Comparison of ENCODE assay signal across 16 mouse cellular contexts in the genomic region with DNA sequence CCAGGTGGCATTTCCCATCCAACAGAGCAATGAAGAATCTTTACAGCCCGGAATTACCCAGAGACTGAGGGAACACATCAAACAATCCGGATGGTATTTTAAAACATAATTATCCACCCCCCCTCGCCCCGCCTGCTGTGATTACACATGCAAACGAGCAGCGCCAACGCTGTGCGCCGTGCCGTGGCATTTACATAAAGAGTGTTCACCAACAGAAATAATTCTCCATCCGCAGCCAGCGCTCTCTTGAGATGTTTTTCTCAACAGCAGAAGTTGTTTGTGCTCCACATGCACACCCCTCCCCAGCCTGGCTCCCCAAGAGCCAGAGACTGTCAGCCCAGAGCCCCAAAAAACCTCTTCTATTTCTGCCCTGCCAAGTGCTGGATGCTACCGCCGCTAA. TPM values are rescaled to one million over a fixed set of nuclear protein-coding genes. Genes with fewer than 3 reads are reported as not detected.
DNase-seq lines count a peak whose midpoint lies in the region; ATAC-seq and TF ChIP-seq lines count a peak whose summit lies in the region.
"Had no signal": no experiment of that assay in that cellular context is flagged by ENCODE, and none has a peak within 500 bp of the region (broad histone marks: within the 10 kb centered on the region; RNA-seq: fewer than 3 reads in every experiment).

No protein-coding gene starts in this region.

- H3K27ac ChIP-seq in CH12.LX (ENCODE audit: insufficient read depth, low read depth) = peak overlapping the region; percentile 60
- H3K27ac ChIP-seq in forebrain, embryonic 13.5 days = peak overlapping the region; percentile 67
- H3K27ac ChIP-seq in midbrain, postnatal 0 days (ENCODE audit: low read depth, low read length) = no peak overlapping the region
- no peak overlapping the region for H3K27ac ChIP-seq in cerebellum, adult 2 months (ENCODE audit: insufficient read depth, low read length)
- H3K27ac ChIP-seq: intestine, embryonic 15.5 days; limb, embryonic 13.5 days had no signal

- no peak for TF ChIP-seq RAD21 in CH12.LX (IDR thresholded peaks at IDR 0.05; ENCODE audit: low read depth, low read length)

- peak; percentile 65 for DNase-seq in CH12.LX (ENCODE audit: extremely low read depth)
- DNase-seq in layer of hippocampus, adult 8-10 months (ENCODE audit: low spot score in 2 of 2) = peak; percentile 63 to 76
- peak; percentile 32 for DNase-seq in midbrain, postnatal 0 days (ENCODE audit: low spot score)
- DNase-seq in kidney, adult 11 months = no peak
- no peak for DNase-seq in Muller cell, postnatal 12 days (ENCODE audit: inconsistent ontology term)
- DNase-seq in cerebellum, adult 2 months = no peak
- DNase-seq: adrenal gland, postnatal 10 days; cerebellum, postnatal 25 days; retina, postnatal 1 day; thymus, adult 18-20 months had no signal

- peak overlapping the region; percentile 24; the same call in 1 of the 2 replicates for H3K9ac ChIP-seq in CH12.LX (ENCODE audit: insufficient read depth, low read depth)
- 0 out of 2 replicates have a peak overlapping the region, but pooled peaks have one; percentile 12 for H3K9ac ChIP-seq in forebrain, embryonic 13.5 days
- 0 out of 2 replicates have a peak overlapping the region, but pooled peaks have one; percentile 8 for H3K9ac ChIP-seq in midbrain, postnatal 0 days (replicated peaks; ENCODE audit: low read length, poor library complexity, severe bottlenecking)
- H3K9ac ChIP-seq: heart, embryonic 12.5 days; intestine, embryonic 15.5 days; limb, embryonic 13.5 days had no signal

- no peaks in the 10 kb centered on the region for H3K36me3 ChIP-seq in CH12.LX (replicated peaks in 1 of 2; ENCODE audit: control insufficient read depth in 1 of 2, insufficient read depth in 1 of 2, low read length in 1 of 2)
- no peaks in the 10 kb centered on the region for H3K36me3 ChIP-seq in forebrain, embryonic 13.5 days (ENCODE audit: poor library complexity, severe bottlenecking)
- no peaks in the 10 kb centered on the region for H3K36me3 ChIP-seq in midbrain, postnatal 0 days (ENCODE audit: insufficient read depth, low read length)
- H3K36me3 ChIP-seq: heart, embryonic 12.5 days; intestine, embryonic 15.5 days; limb, embryonic 13.5 days had no signal

- ATAC-seq in forebrain, embryonic 13.5 days = peak; percentile 63
- ATAC-seq in midbrain, postnatal 0 days (ENCODE audit: low FRiP score) = no peak
- ATAC-seq: intestine, embryonic 15.5 days had no signal

- 47% methylated on average over 14 of the region's 14 CpGs for WGBS in forebrain, embryonic 13.5 days
- WGBS in midbrain, postnatal 0 days = 64% methylated on average over 14 of the region's 14 CpGs
- 85% methylated on average over 14 of the region's 14 CpGs for WGBS in cerebellum, adult 2 months

- no peak for TF ChIP-seq CTCF in CH12.LX (conservative IDR thresholded peaks at IDR 0.05 in 1 of 2, IDR thresholded peaks at IDR 0.05 in 1 of 2; ENCODE audit: low read depth in 2 of 2, low read length in 2 of 2)
- no peak for TF ChIP-seq CTCF in midbrain, postnatal 0 days (IDR thresholded peaks at IDR 0.05)
- no peak for TF ChIP-seq CTCF in cerebellum, adult 2 months (IDR thresholded peaks at IDR 0.05; ENCODE audit: borderline replicate concordance, insufficient read depth, low read depth, low read length)

- no peaks in the 10 kb centered on the region for H3K79me2 ChIP-seq in CH12.LX (replicated peaks; ENCODE audit: control insufficient read depth, extremely low read depth, insufficient read depth, poor library complexity, severe bottlenecking)

- dilution Hi-C loops in CH12.LX (cut with MboI; ENCODE audit: extremely low pct_ligation_motif_present, extremely low pct_unique_long_range_greater_than_20kb, low sequenced_read_pairs) = no loop called here

- no peak for TF ChIP-seq POLR2A in CH12.LX (IDR thresholded peaks at IDR 0.05; ENCODE audit: low read depth, low read length)
- no peak for TF ChIP-seq POLR2A in cerebellum, adult 2 months (IDR thresholded peaks at IDR 0.05; ENCODE audit: borderline replicate concordance, insufficient read depth, low read length)

- no peaks in the 10 kb centered on the region for H3K27me3 ChIP-seq in CH12.LX (replicated peaks)
- H3K27me3 ChIP-seq in forebrain, embryonic 13.5 days = no peaks in the 10 kb centered on the region
- H3K27me3 ChIP-seq in midbrain, postnatal 0 days (ENCODE audit: insufficient read depth, low read length) = no peaks in the 10 kb centered on the region
- no peaks in the 10 kb centered on the region for H3K27me3 ChIP-seq in cerebellum, adult 2 months (ENCODE audit: control insufficient read depth, insufficient read depth, low read length)
- H3K27me3 ChIP-seq: heart, embryonic 12.5 days; intestine, embryonic 15.5 days; limb, embryonic 13.5 days; megakaryocyte, embryonic 14.5 days had no signal

- peak overlapping the region; percentile 96 for H3K4me2 ChIP-seq in CH12.LX (ENCODE audit: insufficient read depth, low read depth, poor library complexity, severe bottlenecking)
- peak overlapping the region; percentile 18 for H3K4me2 ChIP-seq in forebrain, embryonic 13.5 days
- no peak overlapping the region for H3K4me2 ChIP-seq in midbrain, postnatal 0 days (ENCODE audit: low read depth, low read length, poor library complexity, severe bottlenecking)
- H3K4me2 ChIP-seq: heart, embryonic 12.5 days; intestine, embryonic 15.5 days; limb, embryonic 13.5 days had no signal

- peaks cover 26 to 69% of the 10 kb centered on the region in 2 experiments for H3K4me1 ChIP-seq in CH12.LX (ENCODE audit: control insufficient read depth in 1 of 2, insufficient read depth in 2 of 2)
- peaks cover 22% of the 10 kb centered on the region for H3K4me1 ChIP-seq in forebrain, embryonic 13.5 days
- H3K4me1 ChIP-seq in midbrain, postnatal 0 days (ENCODE audit: insufficient read depth, low read length) = no peaks in the 10 kb centered on the region
- peaks cover 19% of the 10 kb centered on the region for H3K4me1 ChIP-seq in cerebellum, adult 2 months (ENCODE audit: control insufficient read depth, insufficient read depth, low read length)
- H3K4me1 ChIP-seq: intestine, embryonic 15.5 days had no signal

- no peaks in the 10 kb centered on the region for H3K9me3 ChIP-seq in CH12.LX (replicated peaks; ENCODE audit: low read length)
- H3K9me3 ChIP-seq in forebrain, embryonic 13.5 days (replicated peaks) = no peaks in the 10 kb centered on the region
- H3K9me3 ChIP-seq in midbrain, postnatal 0 days (ENCODE audit: low read length) = no peaks in the 10 kb centered on the region
- H3K9me3 ChIP-seq: heart, embryonic 12.5 days; intestine, embryonic 15.5 days; limb, embryonic 13.5 days; megakaryocyte, embryonic 14.5 days had no signal

- in situ Hi-C loops in CH12.LX (cut with MboI; ENCODE audit: low pct_ligation_motif_present, low pct_unique_long_range_greater_than_20kb, low sequenced_read_pairs) = no loop called here

- peak overlapping the region in 2 of 3 experiments; percentile 7 to 24 for H3K4me3 ChIP-seq in CH12.LX (replicated peaks in 1 of 3; ENCODE audit: low read depth in 2 of 3, low read length in 2 of 3, poor library complexity in 1 of 3)
- H3K4me3 ChIP-seq in forebrain, embryonic 13.5 days = no peak overlapping the region
- no peak overlapping the region for H3K4me3 ChIP-seq in midbrain, postnatal 0 days (ENCODE audit: low read depth, low read length)
- no peak overlapping the region for H3K4me3 ChIP-seq in cerebellum, adult 2 months (replicated peaks; ENCODE audit: insufficient read depth, low read depth, low read length)
- H3K4me3 ChIP-seq: erythroblast, embryonic 14.5 days; heart, embryonic 12.5 days; intestine, embryonic 15.5 days; limb, embryonic 13.5 days; megakaryocyte, embryonic 14.5 days had no signal

- TF ChIP-seq EP300 in CH12.LX (IDR thresholded peaks at IDR 0.05; ENCODE audit: low read length) = no peak

TF ChIP-seq in CH12.LX, 34 proteins besides CTCF, POLR2A, EP300 and RAD21:
- peak; percentile 28; the same call in 1 of the 2 replicates for TF ChIP-seq TCF12 (IDR thresholded peaks at IDR 0.05; ENCODE audit: low read depth, low read length)
- TF ChIP-seq JUND (conservative IDR thresholded peaks at IDR 0.05; ENCODE audit: low read depth, low read length) = no peak
- TF ChIP-seq CHD2 (IDR thresholded peaks at IDR 0.05; ENCODE audit: low read length) = no peak
- no peak for TF ChIP-seq ETS1 (conservative IDR thresholded peaks at IDR 0.05; ENCODE audit: low read depth, low read length)
- TF ChIP-seq NRF1 (IDR thresholded peaks at IDR 0.05; ENCODE audit: low read depth, low read length) = no peak
- no peak for TF ChIP-seq IRF4 (IDR thresholded peaks at IDR 0.05; ENCODE audit: low read depth, low read length)
- TF ChIP-seq BHLHE40 (IDR thresholded peaks at IDR 0.05; ENCODE audit: low read depth, low read length) = no peak

RNA-seq across cellular contexts. Expression of a gene that starts 45.0 kb away (rescaled TPM):
- total RNA-seq in CH12.LX (2012; rRNA removed) (90.0 and 92.0 TPM in 2 replicates), CH12.LX (2014; rRNA removed) (80.3 and 80.5 TPM in 2 replicates)
- 88.9 and 99.7 TPM in 2 replicates for polyA plus RNA-seq in CH12.LX (2012; ENCODE audit: insufficient read length, low read depth)
- polyA plus RNA-seq in forebrain, embryonic 13.5 days (2015; fragmentation: Nextera tagmentation; extraction: Ambion mirVana) = 83.8 and 89.3 TPM in 2 replicates
- 10 to 100 TPM; 46.4 to 57.2 (median 52.6) TPM for total RNA-seq in layer of hippocampus, adult 8-10 months (2022)
- total RNA-seq in midbrain, postnatal 0 days (2014; rRNA removed) = 100 and 123 TPM in 2 replicates
- 151 and 158 TPM in 2 replicates for polyA plus RNA-seq in midbrain, postnatal 0 days (2015; fragmentation: Nextera tagmentation; extraction: Ambion mirVana)
- polyA plus RNA-seq in cerebellum, adult 2 months (2012; rRNA removed) = 92.2 and 101 TPM in 2 replicates

RNA-seq across cellular contexts. Expression of a gene that starts 56.5 kb away (rescaled TPM):
- 1.6 and 2.3 TPM in 2 replicates for total RNA-seq in CH12.LX (2012; rRNA removed)
- total RNA-seq in CH12.LX (2014; rRNA removed) = 0.59 and 0.88 TPM in 2 replicates
- 1.1 TPM in 2 replicates for polyA plus RNA-seq in CH12.LX (2012; ENCODE audit: insufficient read length, low read depth)
- polyA plus RNA-seq in forebrain, embryonic 13.5 days (2015; fragmentation: Nextera tagmentation; extraction: Ambion mirVana) = 9.4 and 10.6 TPM in 2 replicates
- 10 to 100 TPM; 64.1 to 75.4 (median 65.3) TPM for total RNA-seq in layer of hippocampus, adult 8-10 months (2022)
- total RNA-seq in midbrain, postnatal 0 days (2014; rRNA removed) = 35.2 and 40.7 TPM in 2 replicates
- 21.4 and 23.9 TPM in 2 replicates for polyA plus RNA-seq in midbrain, postnatal 0 days (2015; fragmentation: Nextera tagmentation; extraction: Ambion mirVana)
- 117 and 124 TPM in 2 replicates for polyA plus RNA-seq in cerebellum, adult 2 months (2012; rRNA removed)

Comparison
In these comparisons a context has a peak if more than half of its experiments do, and no peak if none do; other contexts are left out.
1. DNase-seq: peak in CH12.LX (single experiment), layer of hippocampus, adult 8-10 months (2 of 2) and midbrain, postnatal 0 days (single experiment); none in kidney, adult 11 months (single experiment), Muller cell, postnatal 12 days (single experiment) and cerebellum, adult 2 months (0 of 2).
2. H3K27ac ChIP-seq: peak in CH12.LX (single experiment) and forebrain, embryonic 13.5 days (single experiment); none in midbrain, postnatal 0 days (single experiment) and cerebellum, adult 2 months (single experiment).
3. H3K4me3 ChIP-seq: peak in CH12.LX (2 of 3); none in forebrain, embryonic 13.5 days (single experiment), midbrain, postnatal 0 days (single experiment) and cerebellum, adult 2 months (single experiment).
4. Peak in every context shown above with its lines, with median percentiles within 50 percentile points of each other: H3K9ac ChIP-seq.